Mouse (Mus musculus) stomach, postnatal 0 days (tissue): ENCODE results near the gene 1700013F07Rik.

Experiments
- CTCF ChIP-seq: IDR thresholded peaks from 2 replicates; pipeline ENCODE4 v1.5.1; 2016; ENCODE audit warnings: antibody characterized with exemption, low read depth, mild to moderate bottlenecking, moderate library complexity
- EP300 ChIP-seq: optimal IDR thresholded peaks from 2 replicates; pipeline ENCODE3; 2016; ENCODE audit warnings: antibody characterized with exemption

DNA sequence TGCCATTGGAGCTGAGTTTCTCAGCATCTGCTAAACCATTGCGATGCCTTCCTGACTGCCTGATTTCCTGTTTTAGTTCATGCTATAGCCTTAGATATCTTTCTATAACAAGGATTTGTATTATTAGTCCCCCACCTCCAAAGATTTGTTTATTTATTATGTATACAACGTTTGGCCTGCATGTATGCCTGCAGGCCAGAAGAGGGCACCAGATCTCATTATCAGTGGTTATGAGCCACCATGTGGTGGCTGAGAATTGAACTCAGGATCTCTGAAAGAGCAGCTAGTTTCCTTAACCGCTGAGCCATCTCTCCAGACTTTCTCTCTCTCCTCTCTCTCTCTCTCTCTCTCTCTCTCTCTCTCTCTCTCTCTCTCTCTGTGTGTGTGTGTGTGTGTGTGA lies 44.0 kb upstream of the 1700013F07Rik start:
- TF ChIP-seq EP300 (no peak), CTCF (peak; percentile 67)
